Mouse (Mus musculus) CH12.LX (cell line): Measurements from ENCODE around the gene Gm7138.

Experiments
- CHD2 ChIP-seq: IDR thresholded peaks from 2 replicates; pipeline ENCODE4 v1.6.1; 2011; ENCODE audit warnings: low read length, improper control_type of control experiment
- CTCF ChIP-seq, 2 experiments: IDR thresholded peaks in 1 of 2; conservative IDR thresholded peaks in 1 of 2; 2 replicates each; pipeline ENCODE4 v1.5.1; 2011 to 2012; ENCODE audit warnings: low read depth in 2 of 2, low read length in 2 of 2, improper control_type of control experiment in 1 of 2, inconsistent platforms in 1 of 2, mild to moderate bottlenecking in 1 of 2, moderate library complexity in 1 of 2
- ELF1 ChIP-seq: IDR thresholded peaks from 2 replicates; pipeline ENCODE4 v1.6.1; 2014; ENCODE audit warnings: low read depth, mild to moderate bottlenecking, inconsistent platforms, low read length, improper control_type of control experiment
- EP300 ChIP-seq: IDR thresholded peaks from 2 replicates; pipeline ENCODE4 v1.6.1; 2011; ENCODE audit warnings: low read length, improper control_type of control experiment
- HCFC1 ChIP-seq: IDR thresholded peaks from 2 replicates; pipeline ENCODE4 v1.6.1; 2012; ENCODE audit warnings: low read depth, mild to moderate bottlenecking, inconsistent platforms, low read length, improper control_type of control experiment
- JUND ChIP-seq: conservative IDR thresholded peaks from 2 replicates; pipeline ENCODE4 v1.6.1; 2011; ENCODE audit warnings: low read depth, low read length, improper control_type of control experiment
- MAFK ChIP-seq: IDR thresholded peaks from 2 replicates; pipeline ENCODE4 v1.6.1; 2011; ENCODE audit warnings: low read length, improper control_type of control experiment; ENCODE audit not compliant: insufficient replicate concordance
- MAZ ChIP-seq: IDR thresholded peaks from 2 replicates; pipeline ENCODE4 v1.6.1; 2012; ENCODE audit warnings: low read depth, mild to moderate bottlenecking, inconsistent platforms, low read length, improper control_type of control experiment, moderate library complexity
- MXI1 ChIP-seq: IDR thresholded peaks from 2 replicates; pipeline ENCODE4 v1.6.1; 2011; ENCODE audit warnings: mild to moderate bottlenecking, low read depth, low read length, improper control_type of control experiment
- POLR2A ChIP-seq: IDR thresholded peaks from 2 replicates; pipeline ENCODE4 v1.6.1; 2011; ENCODE audit warnings: low read depth, mild to moderate bottlenecking, improper control_type of control experiment, low read length
- RAD21 ChIP-seq: IDR thresholded peaks from 2 replicates; pipeline ENCODE4 v1.6.1; 2011; ENCODE audit warnings: low read depth, mild to moderate bottlenecking, low read length, improper control_type of control experiment, moderate library complexity
- TCF12 ChIP-seq: IDR thresholded peaks from 2 replicates; pipeline ENCODE4 v1.6.1; 2014; ENCODE audit warnings: low read depth, mild to moderate bottlenecking, inconsistent platforms, low read length, improper control_type of control experiment

DNA sequence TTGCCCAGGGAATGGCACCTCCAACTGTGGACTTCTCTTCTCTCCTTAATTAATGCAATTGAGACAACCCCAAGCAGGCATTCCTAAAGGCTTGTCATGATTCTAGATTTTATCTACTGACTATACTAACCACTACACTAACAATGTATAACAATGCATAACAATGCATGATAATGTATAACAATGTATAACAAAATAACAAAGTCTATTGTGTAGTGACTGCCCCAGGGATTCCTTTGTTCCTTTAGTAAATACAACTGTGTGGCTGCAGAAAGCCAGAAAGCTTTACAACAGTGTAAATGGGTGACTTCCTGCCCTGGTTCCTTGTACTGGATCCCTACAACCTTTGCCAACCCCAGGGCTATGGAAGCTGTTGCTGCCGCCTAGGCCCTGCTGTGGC lies 40.8 kb downstream of the Gm7138 start:
- TF ChIP-seq MXI1, result no peak
- no peak for TF ChIP-seq POLR2A
- no peak for TF ChIP-seq RAD21
- no peak for TF ChIP-seq CTCF (conservative IDR thresholded peaks at IDR 0.05 in 1 of 2, IDR thresholded peaks at IDR 0.05 in 1 of 2; ENCODE audit: low read depth in 2 of 2, low read length in 2 of 2)
- TF ChIP-seq CHD2, result no peak
- no peak for TF ChIP-seq MAZ
- no peak for TF ChIP-seq JUND
- no peak for TF ChIP-seq ELF1
- TF ChIP-seq HCFC1, result no peak
- TF ChIP-seq EP300, result no peak
- no peak for TF ChIP-seq TCF12
- no peak for TF ChIP-seq MAFK
